Mouse (Mus musculus): Measurements from ENCODE around the gene Col27a1.
A peak's percentile ranks its signal among the peaks of the same experiment; 100 is the strongest.

Gene Col27a1

DNA sequence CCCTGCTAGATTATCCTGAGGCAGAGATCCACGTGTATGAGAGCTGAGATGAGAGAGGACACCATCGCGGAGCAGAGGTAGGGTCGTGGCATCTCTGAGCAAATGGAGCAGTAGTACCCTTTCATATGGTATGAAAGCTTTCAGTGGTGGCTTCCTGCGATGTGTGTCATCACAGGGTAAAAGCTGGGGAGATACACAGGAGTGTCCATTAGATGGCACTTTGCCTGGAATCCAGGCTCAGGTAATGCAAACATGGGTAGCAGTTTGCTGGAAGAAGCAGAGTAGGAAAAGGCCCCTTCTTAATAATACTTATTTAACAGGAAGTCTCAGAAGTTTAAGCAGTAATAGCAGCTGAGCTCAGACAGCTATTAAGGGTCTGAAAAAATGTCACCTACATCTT lies 100.3 kb downstream of the Col27a1 start:
- no peak for DNase-seq

DNA sequence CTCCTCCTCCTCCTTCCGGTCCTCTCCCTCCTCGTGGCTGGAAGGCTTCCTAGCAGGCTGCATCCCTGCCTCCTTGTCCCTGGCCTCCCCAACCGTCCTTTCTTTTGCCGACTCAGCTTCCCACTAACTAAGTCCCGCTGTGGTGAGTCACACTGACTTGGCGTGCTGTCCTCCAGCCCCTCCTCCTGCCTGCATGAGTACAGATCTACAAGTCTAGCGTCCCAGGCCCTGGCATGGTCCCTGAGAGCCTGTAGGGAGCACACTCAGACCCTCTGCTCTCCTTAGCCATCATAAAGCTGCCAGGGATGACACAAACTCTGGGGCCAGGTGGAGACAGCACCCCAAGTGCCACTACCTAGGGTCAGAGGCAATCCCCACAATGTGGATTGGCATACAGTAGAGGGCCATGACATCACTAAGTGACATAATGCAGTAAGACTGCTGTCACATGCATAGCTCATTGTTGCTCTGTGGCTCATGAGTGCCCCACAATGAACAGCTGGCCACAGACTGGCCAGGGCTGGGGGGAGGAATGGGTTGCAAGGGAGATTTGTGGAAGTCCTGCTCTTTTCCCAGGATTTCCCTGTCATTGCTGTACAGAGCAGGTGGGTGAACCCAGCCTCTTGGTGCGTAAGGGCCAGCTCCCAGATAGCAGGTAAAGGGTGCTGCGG lies 102.4 kb downstream of the Col27a1 start:
- DNase-seq: peak in 1 of 2 experiments; percentile 19

DNA sequence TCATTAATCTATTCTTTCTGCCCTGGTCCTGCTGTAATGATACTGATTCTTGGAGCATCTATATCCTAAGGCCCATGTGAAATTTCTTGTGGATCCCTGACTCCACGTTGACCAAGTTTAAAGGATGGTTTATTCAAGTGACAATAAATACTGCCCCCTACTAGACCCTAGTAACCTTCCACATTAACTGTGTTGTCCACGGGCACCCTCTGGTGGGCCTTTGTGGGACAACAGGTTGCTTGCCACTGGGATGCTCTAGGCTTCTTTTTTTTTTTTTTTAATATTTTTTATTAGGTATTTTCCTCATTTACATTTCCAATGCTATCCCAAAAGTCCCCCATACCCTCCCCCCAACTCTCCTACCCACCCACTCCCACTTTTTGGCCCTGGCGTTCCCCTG lies 105.8 kb downstream of the Col27a1 start:
- peak; percentile 28 to 61 for DNase-seq

DNA sequence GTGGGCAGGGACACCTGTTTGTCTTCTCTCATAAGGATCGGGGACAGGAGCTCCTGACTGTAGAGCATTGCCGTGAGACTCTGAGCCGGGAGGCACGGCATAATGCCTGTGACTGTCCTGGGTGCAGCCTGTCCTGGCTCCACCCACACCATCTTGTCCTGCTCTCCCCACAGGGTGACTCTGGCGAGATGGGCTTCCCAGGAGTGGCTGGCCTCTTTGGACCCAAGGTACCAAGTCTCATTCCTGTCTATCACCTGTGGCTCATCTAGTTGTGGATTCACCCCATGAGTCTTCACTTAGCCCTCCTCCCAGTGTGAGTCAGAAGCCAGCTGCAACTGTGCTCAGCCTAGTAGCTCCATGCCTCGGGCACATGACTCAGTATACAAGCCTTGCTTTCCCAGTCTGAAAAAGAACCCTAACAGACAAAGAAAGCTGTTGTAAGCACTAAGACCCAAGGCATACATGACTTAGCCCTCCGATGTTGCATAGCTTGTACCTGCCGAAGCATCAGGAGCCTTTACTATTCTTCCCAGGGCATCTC lies 109.5 kb downstream of the Col27a1 start:
- no peak for DNase-seq

DNA sequence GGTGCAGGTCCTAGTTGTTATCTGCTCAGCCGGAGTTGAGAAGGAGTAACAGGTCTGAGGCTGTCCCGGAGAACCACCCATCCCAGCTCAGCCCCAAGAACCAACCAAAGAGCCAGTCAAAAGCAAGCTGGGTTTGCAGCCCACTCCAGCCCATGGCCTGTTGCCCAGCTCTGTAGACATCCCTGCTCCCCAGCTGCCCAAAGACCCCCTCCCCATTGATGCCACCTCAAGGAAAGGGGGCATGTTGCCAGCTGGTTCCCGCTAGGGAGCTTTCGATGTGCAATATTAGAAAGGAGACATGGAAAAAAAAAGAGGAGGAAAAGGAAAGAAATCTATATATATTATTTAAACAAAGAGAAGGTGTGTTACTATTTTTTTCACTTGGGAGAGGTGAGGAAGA lies 119.6 kb downstream of the Col27a1 start:
- DNase-seq: no peak

DNA sequence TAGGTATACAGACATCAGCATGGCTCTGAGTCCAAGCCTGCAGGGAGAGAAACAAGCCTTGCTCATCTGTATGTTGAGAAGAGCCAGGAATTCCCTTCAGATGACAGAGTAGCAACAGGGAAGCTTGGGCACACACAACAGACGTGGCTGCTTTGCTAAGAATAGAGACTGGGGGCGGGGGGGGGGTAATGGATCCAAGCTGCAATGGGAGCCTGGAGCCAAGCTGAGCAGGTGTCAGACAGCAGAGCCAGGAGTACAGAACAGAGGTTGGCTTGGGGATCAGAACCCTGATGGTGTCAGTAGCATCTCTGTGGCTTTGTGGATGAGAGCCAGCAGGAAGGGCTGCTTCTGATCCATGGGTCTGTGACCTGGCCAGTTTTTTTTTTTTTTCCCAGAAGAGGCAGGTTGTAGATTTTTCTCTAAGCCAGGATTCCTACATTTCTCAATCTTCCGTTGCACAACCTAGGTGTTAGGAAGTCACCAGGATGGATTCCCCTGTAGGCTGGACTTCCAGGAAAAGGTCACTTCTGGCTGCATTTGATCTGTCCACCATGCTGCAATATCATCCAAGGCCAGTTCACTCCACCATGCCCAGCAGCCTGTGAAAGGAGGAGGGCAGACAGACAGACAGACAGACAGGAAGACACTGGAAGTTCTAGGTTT lies 124.7 kb downstream of the Col27a1 start:
- no peak for DNase-seq

DNA sequence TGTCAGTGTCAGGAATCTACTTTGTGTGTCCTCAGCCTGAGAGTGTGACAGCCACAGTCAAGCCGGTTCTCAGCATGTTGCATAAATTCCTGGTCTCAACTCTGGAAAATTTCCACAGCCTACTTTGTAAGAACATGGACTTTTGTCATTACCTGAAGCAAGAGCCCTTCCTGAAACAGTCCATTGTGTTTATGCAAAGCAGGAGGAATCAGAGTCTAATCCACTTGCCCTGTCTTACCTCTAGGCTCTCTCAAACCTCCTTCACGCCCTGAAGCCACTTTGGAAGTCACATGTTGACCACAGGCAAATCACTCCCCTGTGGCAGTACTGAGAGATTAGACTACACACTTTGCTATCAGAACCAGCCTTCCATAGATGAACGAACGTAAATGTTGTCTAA lies 128.7 kb downstream of the Col27a1 start:
- DNase-seq: no peak

DNA sequence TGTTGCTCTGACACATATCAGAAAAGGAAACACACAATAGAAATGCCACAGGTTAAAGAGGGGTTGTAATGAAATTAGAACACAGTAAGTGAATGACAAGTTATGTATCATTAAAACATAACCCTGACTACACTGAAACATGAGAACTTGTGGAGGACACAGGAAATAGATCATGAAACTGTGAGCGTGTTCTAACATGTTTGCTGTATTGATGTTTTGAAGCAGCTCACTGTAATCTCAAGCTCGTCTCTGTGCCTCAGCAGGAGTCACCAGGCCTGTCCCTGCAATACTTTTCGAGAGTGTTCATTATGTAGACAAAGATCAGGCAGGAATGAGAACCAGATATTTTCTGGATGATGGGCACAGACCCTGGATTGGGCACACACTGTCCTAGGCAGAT lies 129.8 kb downstream of the Col27a1 start:
- DNase-seq: no peak

DNA sequence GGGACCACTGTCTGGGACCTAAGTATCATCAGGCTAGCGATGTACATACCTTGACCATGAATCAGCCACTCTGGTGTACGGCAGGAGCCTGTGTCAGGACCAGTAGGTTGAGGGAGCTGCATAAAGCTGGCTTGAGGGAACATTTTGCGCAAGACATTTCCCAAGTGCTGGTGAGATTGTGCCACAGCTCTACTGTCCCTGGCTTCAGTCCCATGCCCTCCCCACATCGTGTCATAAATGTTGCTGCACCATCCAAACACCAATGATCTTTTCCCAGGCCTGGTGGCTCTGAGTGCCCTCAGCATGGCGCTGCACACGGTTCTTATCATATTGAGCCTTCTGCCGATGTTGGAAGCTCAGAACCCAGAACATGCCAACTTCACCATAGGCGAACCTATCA lies 130.5 kb downstream of the Col27a1 start, which contains the start of gene Orm1:
Gene Orm1 (plus strand): TSS at position 266 of the 400 bp plus-strand sequence.
- DNase-seq: no peak

DNA sequence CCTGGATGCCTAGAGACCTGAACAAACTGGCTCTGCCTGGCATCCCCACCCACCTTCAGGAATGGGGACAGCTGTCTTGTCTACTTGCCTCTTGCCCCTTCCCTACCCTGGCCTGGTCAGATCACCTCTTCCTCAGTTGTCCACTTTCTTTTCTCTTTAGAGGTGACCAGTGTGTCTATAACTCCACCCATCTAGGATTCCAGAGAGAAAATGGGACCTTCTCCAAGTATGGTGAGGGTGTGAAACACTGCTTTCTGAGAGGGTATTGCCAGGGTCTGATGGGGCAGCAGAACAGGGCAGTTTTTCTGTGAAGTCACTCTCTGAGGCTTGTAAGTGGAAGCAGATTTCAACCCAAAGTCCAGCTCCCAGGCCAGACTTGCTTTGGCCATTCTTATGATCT lies 131.5 kb downstream of the Col27a1 start:
- DNase-seq: no peak

DNA sequence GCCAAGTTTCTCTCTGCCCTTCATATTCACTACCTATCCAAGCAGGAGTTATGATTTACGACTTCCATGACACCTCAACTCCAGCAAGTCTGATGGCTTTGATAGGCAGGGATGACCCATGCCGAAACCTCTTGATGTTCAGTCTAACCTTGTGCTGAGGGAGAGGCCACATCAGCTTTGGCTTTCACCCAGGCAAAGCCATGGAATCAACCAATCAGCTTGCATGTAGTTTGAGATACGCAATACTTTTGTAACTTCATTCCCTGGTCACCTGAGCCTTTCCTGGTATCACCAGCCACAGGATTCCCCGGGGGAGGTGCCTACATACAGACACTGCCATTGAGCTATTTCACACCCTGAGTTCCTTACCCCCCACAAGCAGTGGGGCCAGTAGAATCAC lies 132.9 kb downstream of the Col27a1 start:
- no peak for DNase-seq

DNA sequence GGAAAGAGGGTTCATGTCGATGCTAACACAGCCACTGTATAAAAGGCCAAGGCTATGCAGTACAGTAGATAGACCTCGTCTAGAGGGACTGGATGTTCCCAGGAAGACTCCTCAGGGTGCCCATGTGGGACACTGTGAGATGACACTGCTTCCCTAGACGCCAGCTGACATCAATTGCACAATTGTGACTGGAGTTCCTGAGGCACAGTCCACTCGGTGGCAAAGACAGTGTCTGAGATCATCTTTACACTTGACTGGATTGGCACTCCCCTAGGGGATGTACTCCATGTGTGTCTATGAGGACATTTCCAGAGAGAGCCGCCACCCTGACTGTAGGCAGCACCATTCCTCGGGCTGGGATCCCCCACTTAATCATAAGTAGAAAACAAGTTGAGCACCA lies 134.7 kb downstream of the Col27a1 start:
- no peak for DNase-seq

DNA sequence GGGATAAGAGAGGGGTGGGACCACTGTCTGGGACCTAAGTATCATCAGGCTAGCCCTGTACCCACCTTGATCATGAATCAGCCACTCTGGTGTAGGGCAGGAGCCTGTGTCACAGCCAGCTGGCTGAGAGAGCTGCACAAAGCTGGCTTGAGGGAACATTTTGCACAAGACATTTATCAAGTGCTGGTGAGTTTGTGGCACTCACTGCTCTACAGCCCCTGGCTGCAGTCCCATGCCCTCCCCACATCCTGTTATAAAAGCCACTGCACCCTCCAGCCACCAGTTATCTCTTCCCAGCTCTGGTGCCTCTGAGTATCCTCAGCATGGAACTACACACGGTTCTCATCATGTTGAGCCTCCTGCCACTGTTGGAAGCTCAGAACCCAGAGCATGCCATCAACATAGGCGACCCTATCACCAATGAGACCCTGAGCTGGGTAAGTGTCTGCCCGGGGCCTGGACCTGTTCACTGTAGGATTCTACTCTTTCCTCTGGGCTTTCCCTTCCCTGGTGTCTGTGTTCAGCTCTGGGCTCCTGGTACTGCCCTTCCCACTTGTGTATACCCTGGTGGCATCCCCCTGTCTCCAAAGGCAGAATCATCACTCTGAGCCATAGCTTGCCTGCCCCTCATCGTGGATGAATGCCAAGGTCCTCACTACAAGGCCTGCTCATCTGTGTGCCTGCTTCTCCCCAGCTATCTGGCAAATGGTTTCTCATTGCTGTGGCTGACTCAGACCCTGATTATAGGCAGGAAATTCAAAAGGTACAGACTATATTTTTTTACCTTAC lies 142.3 kb downstream of the Col27a1 start, which contains the start of gene Orm3:
Gene Orm3 (plus strand): TSS at position 286 of the 789 bp plus-strand sequence.
- no peak for DNase-seq

DNA sequence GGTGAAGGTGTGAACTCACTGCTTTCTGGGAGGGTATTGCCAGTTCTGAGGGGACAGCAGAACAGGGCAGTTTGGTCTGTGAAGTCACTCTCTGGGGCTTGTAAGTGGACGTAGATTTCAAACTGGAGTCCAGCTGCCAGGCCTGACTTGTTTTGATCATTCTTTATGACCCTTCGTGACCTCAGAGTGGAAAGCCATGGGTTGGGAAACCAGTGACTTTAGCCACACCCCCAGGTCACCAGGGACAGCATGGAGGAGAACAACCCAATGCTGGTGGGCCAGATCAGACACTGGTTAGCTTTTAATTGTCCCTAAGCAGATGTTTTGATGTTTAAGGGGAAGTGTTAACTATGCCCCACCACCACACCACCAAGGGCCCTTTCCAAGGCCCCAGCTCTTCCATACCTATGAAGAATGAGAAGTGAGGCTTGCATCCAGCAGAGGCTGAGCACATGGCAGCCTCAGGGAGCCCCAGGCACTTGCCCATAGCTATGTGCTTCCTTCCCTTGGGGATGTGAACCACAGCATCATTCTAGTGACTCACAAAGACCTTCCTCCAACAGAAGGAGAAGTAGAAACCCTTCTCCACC lies 143.3 kb downstream of the Col27a1 start:
- no peak for DNase-seq

DNA sequence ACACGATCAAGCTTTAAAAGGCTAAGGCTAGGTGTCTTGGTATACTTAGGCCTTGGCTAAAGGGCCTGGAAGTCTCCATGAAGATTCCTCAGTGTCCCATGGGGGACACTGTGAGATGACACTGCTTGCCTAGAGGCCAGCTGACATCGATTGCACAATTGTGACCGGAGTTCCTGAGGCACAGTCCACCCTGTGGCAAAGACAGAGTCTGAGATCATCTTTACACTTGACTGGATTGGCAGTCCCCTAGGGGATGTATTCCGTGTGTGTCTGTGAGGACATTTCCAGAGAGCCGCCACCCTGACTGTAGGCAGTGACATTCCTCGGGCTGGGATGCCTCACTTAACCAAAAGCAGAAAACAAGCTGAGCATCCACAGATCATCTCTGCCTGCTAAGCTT lies 146.1 kb downstream of the Col27a1 start:
- DNase-seq: no peak

DNA sequence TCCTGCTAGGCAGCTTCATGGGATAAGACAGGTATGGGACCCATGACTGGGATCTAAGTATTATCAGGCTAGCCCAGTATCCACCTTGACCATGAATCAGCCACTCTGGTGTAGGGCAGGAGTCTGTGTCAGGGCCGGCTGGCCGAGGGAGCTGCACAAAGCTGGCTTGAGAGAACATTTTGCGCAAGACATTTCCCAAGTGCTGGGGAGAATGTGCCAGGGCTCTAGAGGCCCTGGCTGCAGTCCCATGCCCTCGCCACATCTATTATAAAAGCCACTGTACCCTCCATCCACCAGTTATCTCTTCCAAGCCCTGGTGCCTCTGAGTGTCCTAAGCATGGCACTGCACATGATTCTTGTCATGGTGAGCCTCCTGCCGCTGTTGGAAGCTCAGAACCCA lies 148.3 kb downstream of the Col27a1 start, which contains the start of gene Orm2:
Gene Orm2 (plus strand): TSS at position 300 of the 400 bp plus-strand sequence.
- DNase-seq: no peak

DNA sequence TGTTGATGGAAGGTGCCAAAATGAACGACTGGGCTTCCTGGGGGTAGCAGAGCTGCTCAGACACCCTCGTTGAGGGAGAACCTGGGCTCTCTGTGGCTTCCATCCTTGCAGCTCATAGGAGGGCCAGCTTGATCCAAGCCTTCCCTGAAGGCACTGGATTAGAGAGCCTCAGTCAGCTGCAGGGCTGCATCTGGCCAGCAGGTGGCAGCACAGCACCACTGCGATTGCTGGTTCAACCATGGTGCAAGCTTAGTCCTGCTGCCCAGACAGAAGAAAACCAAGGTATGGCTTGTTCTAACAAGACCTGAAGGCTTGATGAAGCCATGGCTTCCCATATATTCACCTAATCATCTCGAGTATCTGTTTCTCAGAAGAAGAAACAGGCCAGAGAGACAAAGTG lies 154.8 kb downstream of the Col27a1 start:
- peak; percentile 59 to 87 for DNase-seq

DNA sequence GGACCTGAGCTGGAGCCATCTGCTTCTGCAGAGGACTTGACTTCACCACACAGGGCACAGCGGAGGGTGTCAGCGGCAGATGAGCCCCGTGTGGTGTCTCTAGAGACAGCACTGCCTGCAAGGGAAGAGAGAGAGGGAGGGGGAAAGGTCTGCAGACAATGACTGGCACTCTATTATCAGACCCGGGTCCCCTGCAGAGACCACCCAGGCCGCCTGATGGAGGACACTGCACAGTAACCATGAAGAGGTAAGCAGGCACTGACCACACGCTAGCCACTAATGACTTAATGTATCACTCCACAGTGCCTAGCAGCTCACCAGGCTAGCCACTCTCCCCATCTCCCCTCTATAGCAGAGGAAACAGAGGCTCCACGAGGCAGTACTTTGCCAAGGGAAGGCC lies 157.1 kb downstream of the Col27a1 start:
- DNase-seq: no peak

DNA sequence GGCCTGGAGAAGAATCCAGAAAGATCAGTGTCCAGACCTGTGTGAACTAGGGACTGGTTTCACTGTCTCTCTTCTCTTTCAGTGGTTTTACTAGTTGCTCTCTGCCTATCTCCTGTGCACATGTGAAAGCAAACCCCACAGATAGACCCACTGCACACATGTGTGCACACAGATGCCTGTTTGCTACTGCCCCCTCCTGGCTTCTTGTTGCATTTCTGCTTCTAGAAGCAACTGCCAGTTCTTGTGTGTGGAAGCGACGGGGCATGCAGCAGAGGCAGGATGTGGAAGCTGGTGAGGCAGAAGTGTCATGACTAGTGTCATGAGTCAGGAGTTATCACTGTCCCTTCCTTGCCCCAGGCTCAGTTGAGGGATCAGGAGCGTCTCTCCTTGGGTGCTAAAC lies 158.1 kb downstream of the Col27a1 start:
- peak in 1 of 2 experiments; percentile 29 for DNase-seq

DNA sequence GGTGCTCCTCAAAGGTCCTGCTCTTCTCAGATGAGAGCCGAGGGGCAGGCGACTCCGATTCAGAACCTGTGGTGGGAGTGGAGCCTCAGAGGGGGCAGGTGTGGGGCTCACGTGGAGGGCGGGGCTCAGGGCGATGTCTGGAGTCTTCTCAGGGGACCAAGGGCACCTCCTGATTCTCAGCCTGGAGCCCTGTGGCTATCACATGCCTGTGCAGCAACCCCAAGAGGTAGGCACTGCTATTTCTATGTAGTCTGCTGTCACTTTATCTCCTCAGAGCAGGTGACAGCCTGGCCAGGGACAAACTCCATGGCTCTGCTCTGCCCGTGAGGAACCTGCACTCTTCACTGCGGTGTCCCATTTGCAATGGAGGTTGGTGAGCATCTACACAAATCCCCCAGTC lies 159.6 kb downstream of the Col27a1 start:
- DNase-seq: no peak

DNA sequence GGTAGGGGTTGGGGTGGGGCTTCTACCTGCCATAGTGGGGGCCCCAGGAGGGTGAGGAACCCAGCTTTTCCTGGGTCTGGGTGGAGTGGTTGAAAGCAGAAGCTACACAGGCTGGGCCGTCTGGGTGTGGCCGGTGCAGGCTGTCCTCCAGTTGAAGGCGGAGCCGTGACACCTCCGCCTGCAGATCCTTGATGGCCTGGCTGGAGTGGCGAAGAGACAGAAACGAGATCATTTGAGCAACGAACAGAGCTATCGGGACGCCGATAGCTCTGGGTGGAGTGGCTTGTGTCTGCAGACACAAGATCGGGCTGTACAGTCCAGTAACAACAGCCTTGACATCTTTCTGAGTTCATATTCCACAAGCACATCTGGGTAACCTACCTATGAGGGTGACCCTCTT lies 160.5 kb downstream of the Col27a1 start:
- no peak for DNase-seq

DNA sequence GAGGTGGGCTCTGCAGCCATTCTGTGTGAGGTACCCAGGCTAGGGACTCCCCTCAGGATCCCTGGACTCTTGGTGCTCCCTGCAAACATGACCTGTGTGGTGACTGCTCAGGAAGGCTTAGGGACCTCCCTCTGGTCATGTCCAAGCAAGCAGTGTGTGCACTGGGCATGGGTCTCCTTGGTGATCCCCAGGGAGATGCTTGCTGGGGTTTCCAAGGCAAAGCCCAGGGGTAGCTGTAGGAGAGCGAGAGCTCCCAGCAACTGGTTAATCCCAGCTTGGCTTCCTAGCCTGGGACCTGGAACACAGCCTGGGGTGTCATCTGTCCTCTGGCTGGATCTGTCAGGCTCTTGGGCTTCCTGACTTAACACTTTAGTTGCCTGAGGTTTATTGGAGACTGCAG lies 161.6 kb downstream of the Col27a1 start:
- no peak for DNase-seq

DNA sequence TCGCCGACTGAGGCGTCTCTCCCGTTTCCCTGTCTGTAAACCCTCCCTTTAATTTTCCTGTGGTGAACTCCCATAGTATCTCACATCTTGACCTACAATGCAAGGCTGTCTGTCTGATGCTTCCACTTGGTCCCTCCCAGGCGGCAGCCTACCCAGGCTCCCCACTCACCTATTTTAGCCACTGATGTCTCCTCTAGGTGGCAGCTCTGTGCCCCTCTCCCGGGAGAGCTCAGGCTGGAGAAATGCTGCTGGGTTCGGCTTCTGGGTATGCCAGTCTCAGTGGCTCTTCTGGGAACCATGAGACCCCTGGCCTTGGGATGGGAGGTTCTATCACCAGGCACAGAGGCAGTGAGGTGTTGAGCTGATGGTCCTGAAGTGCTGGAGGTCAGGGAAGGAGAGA lies 163.7 kb downstream of the Col27a1 start:
- DNase-seq: no peak

Data from kidney, adult 8-10 months (tissue).